ENCODE assay signal across 23 mouse cellular contexts in the genomic region with DNA sequence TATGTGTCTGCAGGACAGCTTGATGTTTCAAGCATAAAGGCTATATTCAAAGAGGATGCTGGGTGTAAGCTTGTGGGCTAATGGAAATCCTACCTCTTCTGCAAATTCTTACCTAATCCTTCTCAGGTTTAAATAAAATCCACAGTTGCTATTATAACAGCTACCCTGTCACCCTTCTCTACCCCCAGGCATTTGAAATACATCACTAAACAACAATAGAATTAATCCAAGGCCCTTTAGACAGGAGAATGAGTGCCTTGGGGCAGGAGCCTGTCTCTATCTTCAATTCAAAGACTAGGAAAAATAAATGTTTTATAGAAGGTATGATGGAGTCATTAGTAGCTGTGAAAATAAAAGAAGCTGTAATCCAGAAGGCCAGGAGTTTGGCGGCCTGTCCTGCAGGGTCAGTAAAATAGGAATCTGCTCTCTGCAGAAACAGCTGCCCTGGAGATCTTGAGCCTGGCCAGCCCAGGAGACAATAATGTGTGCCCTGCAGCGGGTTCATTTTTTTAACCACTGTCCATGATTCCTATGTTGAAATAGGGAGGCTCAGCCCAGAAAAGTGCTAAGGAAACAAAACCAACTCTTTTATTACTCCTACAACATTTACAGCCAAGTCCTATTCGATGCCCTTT.
A peak's percentile ranks its signal among the peaks of the same experiment; 100 is the strongest.
DNase-seq lines count a peak whose midpoint lies in the region; ATAC-seq and TF ChIP-seq lines count a peak whose summit lies in the region.
"Had no signal": no experiment of that assay in that cellular context is flagged by ENCODE, and none has a peak within 500 bp of the region (broad histone marks: within the 10 kb centered on the region; RNA-seq: fewer than 3 reads in every experiment).

No protein-coding gene starts in this region.

- H3K9me3 ChIP-seq in embryonic facial prominence, embryonic 14.5 days (ENCODE audit: control insufficient read depth, low read length): no peaks in the 10 kb centered on the region
- no peaks in the 10 kb centered on the region for H3K9me3 ChIP-seq in embryonic facial prominence, embryonic 10.5 days
- H3K9me3 ChIP-seq: embryonic facial prominence, embryonic 13.5 days; forebrain, embryonic 12.5 days had no signal

- intact Hi-C loops in heart, adult 2 months (cut with DNase I): no loop called here

- H3K79me2 ChIP-seq in heart, adult 2 months (replicated peaks; ENCODE audit: control insufficient read depth, insufficient read depth, low read length): no peaks in the 10 kb centered on the region
- no peaks in the 10 kb centered on the region for H3K79me2 ChIP-seq in myocyte (ENCODE audit: control insufficient read depth, insufficient read depth)

- no peak overlapping the region for H3K4me3 ChIP-seq in embryonic facial prominence, embryonic 14.5 days (ENCODE audit: low read depth, low read length)
- no peak overlapping the region for H3K4me3 ChIP-seq in embryonic facial prominence, embryonic 10.5 days
- H3K4me3 ChIP-seq in heart, adult 2 months: no peak overlapping the region
- H3K4me3 ChIP-seq in myocyte: no peak overlapping the region
- H3K4me3 ChIP-seq: embryonic facial prominence, embryonic 13.5 days; forebrain, embryonic 12.5 days had no signal

- CTCF ChIA-PET in Patski (lab: Charles Lee): interaction anchor here (1.1 to 2.2 kb wide), 3 partner anchors 71 to 149 kb away, joined by 3 to 8 read pairs (median 4); no protein-coding TSS in a partner anchor

- H3ac ChIP-seq in myocyte (ENCODE audit: control insufficient read depth, insufficient read length): no peak overlapping the region

- no peak for TF ChIP-seq EP300 in heart, adult 2 months (IDR thresholded peaks at IDR 0.05; ENCODE audit: insufficient read depth, low read depth, low read length)

- H3K27me3 ChIP-seq in embryonic facial prominence, embryonic 14.5 days (replicated peaks; ENCODE audit: control insufficient read depth, insufficient read depth, low read length): no peaks in the 10 kb centered on the region
- no peaks in the 10 kb centered on the region for H3K27me3 ChIP-seq in embryonic facial prominence, embryonic 10.5 days (replicated peaks; ENCODE audit: low read depth, poor library complexity, severe bottlenecking)
- no peaks in the 10 kb centered on the region for H3K27me3 ChIP-seq in heart, adult 2 months (ENCODE audit: control insufficient read depth, insufficient read depth, low read length)
- H3K27me3 ChIP-seq in Patski (no peaks in the 10 kb centered on the region), myocyte (ENCODE audit: control insufficient read depth, insufficient read depth, insufficient read length) (no peaks in the 10 kb centered on the region)
- H3K27me3 ChIP-seq: CH12.LX; embryonic facial prominence, embryonic 13.5 days; forebrain, embryonic 12.5 days had no signal

- TF ChIP-seq CTCF in heart, adult 2 months (IDR thresholded peaks at IDR 0.05): no peak
- no peak for TF ChIP-seq CTCF in Patski (IDR thresholded peaks at IDR 0.05)

- H3K4me1 ChIP-seq in embryonic facial prominence, embryonic 14.5 days (ENCODE audit: control insufficient read depth, insufficient read depth, low read length): 0 out of 2 replicates have a peak, but pooled peaks cover 8% of the 10 kb centered on the region
- peaks cover 32% of the 10 kb centered on the region for H3K4me1 ChIP-seq in embryonic facial prominence, embryonic 10.5 days
- H3K4me1 ChIP-seq in heart, adult 2 months (ENCODE audit: control insufficient read depth, insufficient read depth, low read length): no peaks in the 10 kb centered on the region

- H3K36me3 ChIP-seq in embryonic facial prominence, embryonic 14.5 days (ENCODE audit: control insufficient read depth, insufficient read depth, low read length): no peaks in the 10 kb centered on the region
- no peaks in the 10 kb centered on the region for H3K36me3 ChIP-seq in embryonic facial prominence, embryonic 10.5 days (replicated peaks)
- H3K36me3 ChIP-seq in heart, adult 2 months (ENCODE audit: control insufficient read depth, insufficient read depth, low read length): no peaks in the 10 kb centered on the region
- no peaks in the 10 kb centered on the region for H3K36me3 ChIP-seq in myocyte (ENCODE audit: control insufficient read depth, insufficient read depth)
- H3K36me3 ChIP-seq: embryonic facial prominence, embryonic 13.5 days; forebrain, embryonic 12.5 days; G1E had no signal

- POLR2A ChIA-PET in Patski (lab: Charles Lee): no interaction called here

- WGBS in embryonic facial prominence, embryonic 14.5 days: 80% methylated on average over 3 of the region's 3 CpGs
- WGBS in embryonic facial prominence, embryonic 10.5 days: 69% methylated on average over 3 of the region's 3 CpGs
- WGBS in heart, adult 2 months: 86% methylated on average over 3 of the region's 3 CpGs

- DNase-seq in embryonic facial prominence, embryonic 14.5 days (ENCODE audit: low spot score): no peak
- no peak for DNase-seq in embryonic facial prominence, embryonic 10.5 days (ENCODE audit: low spot score)
- DNase-seq in heart, adult 11 months: peak; percentile 74
- DNase-seq in heart, adult 2 months: no peak
- DNase-seq in Patski (ENCODE audit: low read depth, low spot score): peak; percentile 85
- DNase-seq in urinary bladder, postnatal 10 days (ENCODE audit: low spot score): no peak
- DNase-seq: adrenal gland, adult 8-10 months; adrenal gland, postnatal 14 days; adrenal gland, postnatal 36 days; B cell, adult 2 months; cerebellum, adult 11-12 months; cerebellum, adult 2 months; cerebellum, adult 9-10 months; cerebellum, postnatal 10 days; cerebellum, postnatal 25 days; forebrain, postnatal 0 days had no signal

- H3K27ac ChIP-seq in embryonic facial prominence, embryonic 14.5 days (replicated peaks; ENCODE audit: low read depth, low read length): no peak overlapping the region
- H3K27ac ChIP-seq in embryonic facial prominence, embryonic 10.5 days (replicated peaks): no peak overlapping the region
- no peak overlapping the region for H3K27ac ChIP-seq in heart, adult 2 months
- H3K27ac ChIP-seq: embryonic facial prominence, embryonic 13.5 days; forebrain, embryonic 12.5 days had no signal

- no peak for TF ChIP-seq POLR2A in heart, adult 2 months (IDR thresholded peaks at IDR 0.05; ENCODE audit: insufficient read depth, low read depth, low read length)
- no peak for TF ChIP-seq POLR2A in myocyte (IDR thresholded peaks at IDR 0.05; ENCODE audit: insufficient read length, low read depth)

- peak; percentile 32; the same call in 1 of the 2 replicates for ATAC-seq in embryonic facial prominence, embryonic 14.5 days (ENCODE audit: low read depth)
- ATAC-seq in Patski: peak; percentile 82
- ATAC-seq: CD4-positive, CD25-positive, alpha-beta regulatory T cell, adult 4 months; forebrain, embryonic 14.5 days; forebrain, postnatal 0 days had no signal

- H3K9ac ChIP-seq in embryonic facial prominence, embryonic 14.5 days (ENCODE audit: low read depth, low read length): no peak overlapping the region
- no peak overlapping the region for H3K9ac ChIP-seq in heart, adult 2 months (ENCODE audit: low read depth, low read length)
- H3K9ac ChIP-seq: embryonic facial prominence, embryonic 13.5 days; forebrain, embryonic 12.5 days; forebrain, postnatal 0 days had no signal

- in situ Hi-C loops in Patski (cut with MboI; ENCODE audit: low pct_unique_long_range_greater_than_20kb): loop anchor here (5.0 to 25.0 kb wide), 3 partner anchors 145 to 1225 kb away; a partner anchor contains a TSS

- H3K4me2 ChIP-seq in embryonic facial prominence, embryonic 14.5 days (ENCODE audit: low read depth, low read length): no peak overlapping the region
- H3K4me2 ChIP-seq in myocyte (ENCODE audit: low read depth): peak overlapping the region; percentile 13
- H3K4me2 ChIP-seq: embryonic facial prominence, embryonic 13.5 days; forebrain, embryonic 12.5 days had no signal

TF ChIP-seq in myocyte, 11 proteins besides CTCF, POLR2A, EP300 and RAD21:
- TF ChIP-seq CEBPB (IDR thresholded peaks at IDR 0.05; ENCODE audit: insufficient read depth, poor library complexity, severe bottlenecking): 0 out of 2 replicates have a peak, but pooled peaks have one; percentile 4
- TF ChIP-seq MYOG (IDR thresholded peaks at IDR 0.05; ENCODE audit: control insufficient read depth in 1 of 3, insufficient read depth in 1 of 3, insufficient read length in 2 of 3, low read depth in 2 of 3): peak in 2 of 3 experiments; percentile 36 to 48
- TF ChIP-seq USF1 (IDR thresholded peaks at IDR 0.05; ENCODE audit: low read depth): no peak

Comparison
In these comparisons a context has a peak if more than half of its experiments do, and no peak if none do; other contexts are left out.
1. DNase-seq: peak in heart, adult 11 months (single experiment) and Patski (single experiment); none in embryonic facial prominence, embryonic 14.5 days (single experiment), embryonic facial prominence, embryonic 10.5 days (single experiment), heart, adult 2 months (0 of 2) and urinary bladder, postnatal 10 days (single experiment).